Mouse (Mus musculus) liver, postnatal 0 days (tissue): ENCODE results near the gene Tmco1.

Source experiments
- CTCF ChIP-seq: sonication (generic); IDR thresholded peaks from 2 replicates; pipeline ENCODE4 v1.5.1; 2016; ENCODE audit warnings: antibody characterized with exemption, low read depth
- EP300 ChIP-seq: IDR thresholded peaks from 2 replicates; pipeline ENCODE4 v1.6.1; 2016; ENCODE audit warnings: antibody characterized with exemption, low read depth, mild to moderate bottlenecking

- TF ChIP-seq CTCF (no peak), EP300 (no peak)
Observed at GRCm38 (mm10) chr1:167366621-167367020, 58.4 kb downstream of the Tmco1 start.
